Mouse (Mus musculus) thymus, adult 2 months (tissue): ENCODE measurements around the gene Xrcc3. TPM values are rescaled to one million over a fixed set of nuclear protein-coding genes. Genes with fewer than 3 reads are reported as not detected.

Source experiments
- DNase-seq: peaks from one replicate; pipeline ENCODE4 v3.0.0; 2021
- H3K27ac ChIP-seq: fragments of 200-500 bp; 2 replicates; pipeline ENCODE4 v1.5.1; 2012; ENCODE audit warnings: low read length, control low read depth; ENCODE audit not compliant: control insufficient read depth, insufficient read depth
- H3K27me3 ChIP-seq: fragments of 200-500 bp; 2 replicates; pipeline ENCODE4 v1.6.1; 2012; ENCODE audit warnings: mild to moderate bottlenecking, low read length, moderate library complexity, mixed read lengths; ENCODE audit not compliant: control insufficient read depth, insufficient read depth
- H3K36me3 ChIP-seq: fragments of 200-500 bp; 2 replicates; pipeline ENCODE4 v1.6.1; 2012; ENCODE audit warnings: mild to moderate bottlenecking, low read length, moderate library complexity; ENCODE audit not compliant: control insufficient read depth, insufficient read depth
- H3K4me1 ChIP-seq: fragments of 200-500 bp; replicated peaks from 2 replicates; pipeline ENCODE4 v1.6.1; 2012; ENCODE audit warnings: low read length; ENCODE audit not compliant: control insufficient read depth, insufficient read depth
- H3K4me3 ChIP-seq: fragments of 200-500 bp; 2 replicates; pipeline ENCODE4 v1.5.1; 2012; ENCODE audit warnings: mild to moderate bottlenecking, low read length, control low read depth, moderate library complexity; ENCODE audit not compliant: control insufficient read depth, insufficient read depth
- CTCF ChIP-seq: fragments of 200-500 bp; IDR thresholded peaks from 2 replicates; pipeline ENCODE4 v1.5.1; 2012; ENCODE audit warnings: mild to moderate bottlenecking, control low read depth, low read length, moderate library complexity, borderline replicate concordance; ENCODE audit not compliant: control insufficient read depth, poor library complexity, insufficient read depth; ENCODE audit errors: extremely low read depth
- POLR2A ChIP-seq: fragments of 200-500 bp; IDR thresholded peaks from 2 replicates; pipeline ENCODE4 v1.6.1; 2012; ENCODE audit warnings: mild to moderate bottlenecking, low read length, control low read depth, moderate library complexity; ENCODE audit not compliant: control insufficient read depth, poor library complexity, insufficient read depth; ENCODE audit errors: extremely low read depth
- WGBS: fragments of 180-500 bp; shearing (Covaris S2); methylation state at CpG from one replicate; pipeline ENCODE4 v1.1.7; 2018; 5-methylcytosine and 5-hydroxymethylcytosine counted together
- polyA plus RNA-seq: library from polyadenylated mRNA; depleted of rRNA; stranded (reverse); fragments of >200 nt; gene quantifications from 2 replicates; pipeline ENCODE4 v1.2.3, GENCODE M21; 2012; rRNA removed

Gene Xrcc3
- polyA plus RNA-seq, 1 experiment = 22.1 TPM

DNA sequence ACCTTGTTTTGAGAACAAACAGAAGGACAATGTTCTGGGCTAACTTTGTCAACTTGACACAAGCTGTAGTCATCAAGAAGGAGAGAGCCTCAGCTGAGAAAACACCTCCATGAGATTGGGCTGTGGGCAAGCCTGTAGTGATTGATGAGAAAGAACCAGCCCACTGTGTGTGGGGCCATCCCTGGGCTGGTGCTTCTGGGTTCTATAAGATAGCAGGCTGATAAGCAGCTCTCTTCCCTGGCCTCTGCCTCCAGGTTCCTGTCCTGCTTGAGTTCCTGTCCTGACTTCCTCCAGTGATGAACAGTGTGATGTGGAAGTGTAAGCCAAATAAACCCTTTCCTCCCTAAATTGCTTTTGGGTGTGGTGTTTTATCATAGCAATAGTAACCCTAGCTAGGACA lies 59.0 kb downstream of the Xrcc3 start:
- H3K36me3 ChIP-seq = no peaks in the 10 kb centered on the region
- H3K27ac ChIP-seq = no peak overlapping the region
- H3K27me3 ChIP-seq = no peaks in the 10 kb centered on the region
- H3K4me3 ChIP-seq = no peak overlapping the region
- TF ChIP-seq CTCF (no peak), POLR2A (no peak)
- peaks cover 12% of the 10 kb centered on the region for H3K4me1 ChIP-seq
- no peak for DNase-seq

DNA sequence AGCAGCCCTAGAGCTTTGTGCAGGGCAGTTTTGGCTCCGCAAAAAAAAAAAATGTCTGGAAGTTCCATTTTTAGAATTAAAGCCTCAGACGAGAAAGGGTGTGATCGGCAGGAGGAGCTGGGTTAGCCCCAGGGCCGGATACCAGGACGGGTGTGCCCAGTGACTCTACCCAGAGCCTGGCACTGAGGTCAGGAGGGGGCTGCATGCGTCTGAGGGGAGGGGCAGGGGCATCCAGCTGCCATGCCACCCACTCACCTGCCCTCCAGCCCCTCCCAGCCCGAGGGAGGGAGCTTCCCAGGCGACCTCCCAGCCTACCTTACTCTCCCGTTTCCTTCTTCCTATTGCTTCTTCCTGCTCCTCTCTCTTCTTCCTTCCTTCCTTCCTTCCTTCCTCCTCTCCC lies 60.3 kb downstream of the Xrcc3 start:
- H3K4me3 ChIP-seq = no peak overlapping the region
- TF ChIP-seq POLR2A (no peak), CTCF (no peak)
- 89% methylated on average over 9 of the region's 9 CpGs for WGBS
- peaks cover 6% of the 10 kb centered on the region for H3K4me1 ChIP-seq
- H3K36me3 ChIP-seq = no peaks in the 10 kb centered on the region
- H3K27me3 ChIP-seq = no peaks in the 10 kb centered on the region
- DNase-seq = no peak
- H3K27ac ChIP-seq = no peak overlapping the region

Other genes starting within 250 kb of the Xrcc3 start
- 45.9 and 47.7 TPM in 2 replicates for gene Mark3, start 239.3 kb downstream of the Xrcc3 start, polyA plus RNA-seq
- 107 and 119 TPM in 2 replicates for gene Ckb, start 141.5 kb downstream of the Xrcc3 start, polyA plus RNA-seq
- gene Trmt61a, start 135.8 kb downstream of the Xrcc3 start, polyA plus RNA-seq = 40.4 and 47.2 TPM in 2 replicates
- 12.8 and 16.6 TPM in 2 replicates for gene Bag5, start 100.6 kb downstream of the Xrcc3 start, polyA plus RNA-seq
- gene Apopt1, start 100.6 kb downstream of the Xrcc3 start, polyA plus RNA-seq = 32.3 and 38.8 TPM in 2 replicates
- 79.5 and 85.0 TPM in 2 replicates for gene Klc1, start 55.0 kb downstream of the Xrcc3 start, polyA plus RNA-seq
- 36.6 and 46.4 TPM in 2 replicates for gene Zfyve21, start 297 bp upstream of the Xrcc3 start, polyA plus RNA-seq
- 28.1 and 30.1 TPM in 2 replicates for gene Ppp1r13b, start 94.2 kb upstream of the Xrcc3 start, polyA plus RNA-seq
- gene Atp5mpl, start 153.1 kb upstream of the Xrcc3 start, polyA plus RNA-seq = 32.8 and 46.5 TPM in 2 replicates
- 0.09 and 0.15 TPM in 2 replicates for gene Tdrd9, start 157.7 kb upstream of the Xrcc3 start, polyA plus RNA-seq
- not detected in 2 replicates for gene Rd3l, start 167.4 kb upstream of the Xrcc3 start, polyA plus RNA-seq